Mouse (Mus musculus): ENCODE data around the gene Cacng6. TPM values are rescaled to one million over a fixed set of nuclear protein-coding genes. Genes with fewer than 3 reads are reported as not detected.
"Not testable (repeated sequence)": the region's sequence is repeated elsewhere in the genome, so short reads cannot be mapped to it uniquely, and the experiment has no call there.

Gene Cacng6
- total RNA-seq (2021), result 1 to 10 TPM; 1.3 to 2.2 TPM

- no peak for DNase-seq (ENCODE audit: extremely low spot score in 1 of 2, low spot score in 1 of 2)
These were observed at the start of gene Cacng6 for GRCm38 (mm10) chr7:3423895-3424294. Gene Cacng6, plus strand, starts transcription at chr7:3424195.

GRCm38 (mm10) chr7:3376831-3377230 is 47.2 kb upstream of the Cacng6 start:
- DNase-seq (ENCODE audit: extremely low spot score in 1 of 2, low spot score in 1 of 2), result peak in 1 of 2 experiments; percentile 67

GRCm38 (mm10) chr7:3382123-3382522 is 41.9 kb upstream of the Cacng6 start:
- no peak for DNase-seq (ENCODE audit: extremely low spot score in 1 of 2, low spot score in 1 of 2)

- no peak for DNase-seq (ENCODE audit: extremely low spot score in 1 of 2, low spot score in 1 of 2)
These were observed 39.1 kb upstream of the Cacng6 start for GRCm38 (mm10) chr7:3384807-3385319.

- no peak for DNase-seq (ENCODE audit: extremely low spot score in 1 of 2, low spot score in 1 of 2)
These were observed 37.8 kb upstream of the Cacng6 start for GRCm38 (mm10) chr7:3386036-3386730.

- DNase-seq (ENCODE audit: extremely low spot score in 1 of 2, low spot score in 1 of 2), result no peak
These were observed 36.2 kb upstream of the Cacng6 start for GRCm38 (mm10) chr7:3387761-3388160.

GRCm38 (mm10) chr7:3388885-3389284 is 35.1 kb upstream of the Cacng6 start:
- no peak for DNase-seq (ENCODE audit: extremely low spot score in 1 of 2, low spot score in 1 of 2)

- DNase-seq (ENCODE audit: extremely low spot score in 1 of 2, low spot score in 1 of 2), result peak; percentile 83 to 94
These were observed 34.3 kb upstream of the Cacng6 start for GRCm38 (mm10) chr7:3389444-3390412.

- no peak for DNase-seq (ENCODE audit: extremely low spot score in 1 of 2, low spot score in 1 of 2)
These were observed 33.4 kb upstream of the Cacng6 start, which contains the start of gene Cacng8 for GRCm38 (mm10) chr7:3390413-3391080. Gene Cacng8, plus strand, starts transcription at chr7:3390683.

GRCm38 (mm10) chr7:3391081-3391451 is 32.9 kb upstream of the Cacng6 start:
- no peak for DNase-seq (ENCODE audit: extremely low spot score in 1 of 2, low spot score in 1 of 2)

GRCm38 (mm10) chr7:3391809-3392208 is 32.2 kb upstream of the Cacng6 start:
- DNase-seq (ENCODE audit: extremely low spot score in 1 of 2, low spot score in 1 of 2), result no peak

- DNase-seq (ENCODE audit: extremely low spot score in 1 of 2, low spot score in 1 of 2), result no peak
These were observed 26.6 kb upstream of the Cacng6 start for GRCm38 (mm10) chr7:3397355-3397754.

GRCm38 (mm10) chr7:3397797-3398196 is 26.2 kb upstream of the Cacng6 start:
- no peak for DNase-seq (ENCODE audit: extremely low spot score in 1 of 2, low spot score in 1 of 2)

- not testable (repeated sequence) for DNase-seq (ENCODE audit: extremely low spot score in 1 of 2, low spot score in 1 of 2)
These were observed 25.6 kb upstream of the Cacng6 start for GRCm38 (mm10) chr7:3398363-3398762.

- DNase-seq (ENCODE audit: extremely low spot score in 1 of 2, low spot score in 1 of 2), result no peak
These were observed 24.1 kb upstream of the Cacng6 start for GRCm38 (mm10) chr7:3399937-3400336.

GRCm38 (mm10) chr7:3409729-3410520 is 14.1 kb upstream of the Cacng6 start:
- DNase-seq (ENCODE audit: extremely low spot score in 1 of 2, low spot score in 1 of 2), result no peak

- DNase-seq (ENCODE audit: extremely low spot score in 1 of 2, low spot score in 1 of 2), result no peak
These were observed 12.6 kb upstream of the Cacng6 start for GRCm38 (mm10) chr7:3411160-3411941.

GRCm38 (mm10) chr7:3412036-3412435 is 12.0 kb upstream of the Cacng6 start:
- DNase-seq (ENCODE audit: extremely low spot score in 1 of 2, low spot score in 1 of 2), result no peak

GRCm38 (mm10) chr7:3414888-3415287 is 9.1 kb upstream of the Cacng6 start:
- DNase-seq (ENCODE audit: extremely low spot score in 1 of 2, low spot score in 1 of 2), result no peak

Data from layer of hippocampus, postnatal 25 days (tissue).